Mouse (Mus musculus) left cerebral cortex, adult 18-20 months (tissue): Measurements from ENCODE around the gene Strada. TPM values are rescaled to one million over a fixed set of nuclear protein-coding genes. Genes with fewer than 3 reads are reported as not detected.

Experiments used
- DNase-seq, 2 experiments: peaks; one replicate each; pipeline ENCODE4 v3.0.0; 2021 to 2022; ENCODE audit warnings: low spot score in 2 of 2, mixed read lengths in 1 of 2
- total RNA-seq, 2 experiments: library from RNA; stranded (reverse); gene quantifications; 2 replicates each; pipeline ENCODE4 v1.2.3; 2021

Strada gene
- total RNA-seq, 2 experiments from 2014 or later = 24.8 to 29.8 TPM

DNA sequence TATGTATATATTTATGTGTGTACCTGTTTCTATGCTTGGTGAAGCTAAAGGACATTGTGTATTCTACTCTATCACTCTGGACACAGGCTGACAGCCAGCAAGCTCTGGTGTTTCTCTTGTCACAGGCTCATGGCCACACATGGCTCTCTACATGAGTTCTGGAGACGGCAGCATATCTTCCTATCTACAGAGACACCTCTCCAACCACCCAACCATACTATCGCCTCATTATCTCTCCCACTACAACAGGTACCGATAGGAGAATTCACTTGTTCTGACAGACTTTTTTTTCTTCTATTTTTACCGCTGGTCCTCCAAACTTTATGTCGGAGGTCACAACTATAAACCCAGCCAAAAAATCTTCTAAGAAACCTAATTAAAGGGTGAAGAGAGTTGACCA lies 9.7 kb downstream of the Strada start:
- no peak for DNase-seq

DNA sequence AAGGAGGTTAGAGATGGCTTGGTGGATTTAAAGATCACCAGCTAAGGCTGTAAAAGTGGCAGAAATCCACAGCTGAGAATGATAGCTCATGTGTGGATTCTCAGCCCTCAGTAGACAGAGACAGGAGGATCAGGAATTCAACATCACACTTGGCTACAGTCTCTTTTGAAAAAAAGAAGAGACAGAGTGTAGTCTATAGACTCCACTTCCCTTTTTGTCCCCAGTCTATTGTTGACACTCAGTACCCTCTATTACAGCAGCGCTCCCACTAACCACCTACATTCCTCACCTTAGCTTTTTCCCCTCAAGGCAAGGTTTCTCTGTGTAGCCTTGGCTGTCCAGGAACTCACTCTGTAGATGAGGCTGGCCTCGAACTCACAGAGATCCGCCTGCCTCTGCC lies 10.3 kb downstream of the Strada start:
- DNase-seq = no peak

DNA sequence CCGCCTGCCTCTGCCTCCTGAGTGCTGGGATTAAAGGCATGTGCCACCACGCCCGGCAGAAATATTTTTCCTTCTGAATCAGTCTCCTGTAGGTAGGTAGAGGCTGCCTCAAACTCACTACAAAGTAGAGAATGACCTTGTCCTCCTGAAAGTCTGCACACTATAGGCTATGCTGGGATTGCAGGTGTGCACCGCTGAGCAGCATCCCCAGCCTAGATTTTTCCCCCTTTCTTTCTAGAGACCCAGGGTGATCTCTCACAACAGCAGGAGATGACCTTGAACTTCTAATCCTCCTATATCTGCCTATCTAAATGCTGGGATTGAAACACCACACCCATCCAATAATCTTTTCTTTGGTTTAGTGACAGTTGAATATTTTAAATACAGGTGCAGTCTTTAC lies 14.6 kb downstream of the Strada start:
- DNase-seq = no peak

DNA sequence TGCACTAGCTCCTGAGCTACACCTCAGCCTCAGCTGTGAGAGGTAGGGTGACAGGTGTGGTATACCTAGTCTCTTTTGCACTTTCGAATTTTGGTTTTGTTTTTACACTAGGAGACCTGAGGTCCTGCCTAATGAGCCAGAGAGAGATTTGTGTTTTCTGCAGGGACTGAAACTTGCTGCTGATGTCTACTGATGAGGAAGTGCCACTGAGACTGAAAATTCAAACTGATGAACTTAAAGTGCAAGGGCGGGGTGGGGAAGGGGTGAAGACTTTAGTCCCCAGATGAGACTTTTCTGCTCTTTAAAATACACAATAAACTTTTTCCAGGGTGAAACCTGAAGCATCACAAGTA lies 21.5 kb downstream of the Strada start:
- DNase-seq = no peak

DNA sequence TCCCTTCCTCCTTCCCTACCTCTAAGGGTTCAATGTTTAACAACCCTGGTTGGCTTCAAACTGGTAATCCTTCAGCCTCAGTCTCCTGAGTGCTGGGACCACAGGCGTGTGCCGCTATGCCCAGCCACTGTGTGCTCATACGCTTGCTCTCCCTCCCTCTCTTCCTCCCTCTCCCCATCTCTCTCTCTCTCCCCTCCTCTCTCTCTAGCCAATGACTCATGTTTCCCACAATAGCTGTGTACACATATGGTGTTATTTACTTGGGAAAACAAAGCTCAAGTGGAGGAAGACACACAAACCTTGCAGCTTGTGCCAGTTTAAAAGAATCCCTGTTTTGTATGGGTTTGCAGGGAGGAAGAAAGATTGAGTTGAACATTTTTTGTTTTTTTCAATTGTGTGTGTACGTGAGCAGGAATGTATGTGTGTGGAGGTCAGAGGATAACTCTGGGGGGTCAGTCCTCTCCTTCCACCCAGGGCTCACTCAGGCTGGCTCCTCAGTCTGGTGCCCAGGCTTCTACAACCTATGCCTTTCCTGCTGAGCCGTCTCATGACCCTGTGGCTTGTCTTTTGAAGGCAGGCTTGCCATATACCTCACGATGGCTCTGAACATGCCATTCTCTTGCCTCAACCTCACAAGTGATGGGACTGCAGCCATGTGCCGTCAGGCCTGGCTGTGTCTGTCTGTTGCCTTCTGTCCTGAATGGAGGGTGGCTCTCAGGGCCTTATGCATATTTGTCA lies 22.1 kb downstream of the Strada start:
- DNase-seq = peak; percentile 38 to 42

DNA sequence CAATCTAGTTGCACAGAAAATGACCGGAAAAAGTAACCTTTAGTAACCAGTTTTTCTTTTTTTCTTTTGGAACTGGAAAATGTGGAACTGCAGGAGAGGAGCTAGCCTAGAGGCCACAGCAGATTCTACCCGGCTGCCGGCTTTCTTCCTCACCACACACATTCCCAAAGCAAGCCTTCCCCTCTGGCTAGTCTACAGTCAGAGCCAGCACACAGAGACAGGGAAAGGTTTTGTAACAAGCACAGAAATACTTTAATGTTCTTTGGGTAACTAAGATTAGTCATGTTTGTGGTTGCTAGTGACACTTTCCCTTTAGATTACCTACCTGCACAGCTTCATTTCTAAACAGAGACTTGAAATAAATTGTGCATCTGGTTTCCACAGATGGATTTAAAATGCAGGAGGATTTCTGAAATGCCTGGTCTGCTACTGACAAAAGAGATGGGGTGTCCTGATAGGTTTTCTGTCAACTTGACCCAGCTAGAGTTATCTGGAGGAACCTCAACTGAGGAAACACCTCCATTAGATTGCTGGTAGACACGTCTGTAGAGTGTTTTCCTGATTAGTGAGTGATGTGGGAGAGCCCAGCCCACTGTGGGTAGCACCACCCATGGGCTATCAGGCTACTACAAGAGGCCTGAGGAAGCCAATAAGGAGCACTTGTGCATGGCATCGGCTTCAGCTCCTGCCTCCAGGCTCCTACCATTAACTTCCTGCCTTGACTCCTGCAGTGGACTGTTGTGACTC lies 23.8 kb downstream of the Strada start:
- no peak for DNase-seq

DNA sequence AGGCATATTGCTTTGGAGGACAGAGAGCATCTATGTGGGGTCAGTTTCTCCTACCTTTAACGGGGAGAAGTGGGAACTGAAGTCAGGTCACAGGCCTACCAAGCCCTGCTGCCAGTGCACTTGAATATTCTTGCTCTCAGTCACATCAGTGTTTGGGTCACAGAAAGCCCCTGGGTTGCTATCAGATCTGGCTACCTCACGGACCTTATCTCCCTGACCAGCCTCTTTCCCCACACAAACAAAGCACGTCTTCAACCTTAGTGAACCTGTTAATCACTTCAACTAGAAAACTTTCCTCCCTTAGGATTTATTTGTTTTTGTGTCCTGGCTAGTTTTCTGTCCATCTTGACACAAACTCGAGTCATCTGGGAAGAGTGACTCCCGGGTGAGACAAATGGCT lies 25.6 kb downstream of the Strada start:
- no peak for DNase-seq

DNA sequence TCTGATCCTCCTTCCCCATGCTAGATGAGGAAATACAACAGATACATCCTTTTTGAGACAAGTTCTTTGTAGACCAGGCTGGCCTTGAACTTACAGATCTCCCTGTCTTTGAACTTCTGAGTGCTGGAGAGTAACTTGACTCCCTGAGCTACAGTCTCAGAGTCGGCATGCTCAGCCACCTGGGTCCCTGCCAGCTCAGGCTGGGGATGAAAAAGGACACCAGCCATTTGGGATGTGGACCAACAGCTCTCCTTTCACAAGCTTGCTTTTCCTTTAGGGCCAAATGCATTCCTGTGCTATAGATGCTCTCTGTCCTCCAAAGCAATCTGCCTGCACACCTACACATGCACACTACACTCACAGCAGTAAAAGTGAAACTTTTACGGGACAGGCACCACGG lies 26.9 kb downstream of the Strada start:
- no peak for DNase-seq

DNA sequence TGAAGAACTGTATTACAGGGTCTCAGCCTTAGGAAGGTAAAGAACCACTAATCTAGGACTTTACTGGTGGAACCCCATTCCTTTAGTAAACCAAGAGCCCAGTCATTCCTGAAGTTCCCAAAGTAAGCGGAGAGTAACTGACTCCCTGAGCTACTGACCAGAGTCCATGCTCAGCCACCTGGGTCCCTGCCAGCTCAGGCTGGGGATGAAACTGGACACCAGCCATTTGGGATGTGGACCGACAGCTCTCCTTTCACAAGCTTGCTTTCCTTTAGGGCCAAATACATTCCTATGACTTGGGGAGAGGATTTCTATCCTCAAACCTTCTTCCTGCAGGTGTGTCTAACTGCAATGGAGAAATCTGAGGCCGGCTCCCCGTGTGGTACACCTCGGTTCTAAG lies 27.6 kb downstream of the Strada start:
- no peak for DNase-seq

DNA sequence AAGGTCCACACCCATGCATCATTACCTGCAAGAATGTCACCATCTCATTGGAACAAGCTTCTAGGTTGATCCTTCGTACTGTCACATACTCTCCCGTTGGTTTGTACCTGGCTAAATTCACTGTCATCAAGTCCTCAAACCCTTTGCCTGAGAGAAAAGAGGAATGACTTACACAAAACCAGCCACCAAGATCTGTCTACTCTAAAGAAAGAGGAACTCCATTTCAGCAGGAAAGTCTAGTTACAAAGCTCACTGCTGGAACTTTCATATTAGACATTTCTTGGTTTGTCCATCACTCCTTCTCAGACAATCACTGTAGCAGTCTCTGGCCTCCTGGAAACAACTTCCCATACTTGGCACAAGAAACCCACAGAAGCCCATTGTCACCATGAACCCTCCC lies 28.7 kb downstream of the Strada start:
- DNase-seq = no peak

DNA sequence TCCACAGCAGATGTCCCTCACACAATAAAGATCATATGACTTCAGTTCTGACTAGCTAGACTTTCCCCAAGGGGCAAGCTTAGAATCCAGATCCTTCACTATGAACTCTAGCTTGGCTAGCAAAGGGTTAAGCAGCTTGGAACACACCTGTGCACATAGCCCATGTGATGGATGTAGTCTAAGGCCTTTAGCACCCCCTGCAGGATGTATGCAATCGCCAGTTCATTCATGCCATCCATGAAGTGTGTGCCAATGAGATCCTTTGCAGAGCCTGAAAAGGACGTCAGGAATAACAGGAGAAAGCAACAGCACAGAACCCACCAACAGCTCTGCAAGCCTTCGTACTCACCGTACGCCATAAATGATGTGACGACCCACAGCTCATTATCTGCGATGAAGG lies 31.2 kb downstream of the Strada start:
- no peak for DNase-seq

DNA sequence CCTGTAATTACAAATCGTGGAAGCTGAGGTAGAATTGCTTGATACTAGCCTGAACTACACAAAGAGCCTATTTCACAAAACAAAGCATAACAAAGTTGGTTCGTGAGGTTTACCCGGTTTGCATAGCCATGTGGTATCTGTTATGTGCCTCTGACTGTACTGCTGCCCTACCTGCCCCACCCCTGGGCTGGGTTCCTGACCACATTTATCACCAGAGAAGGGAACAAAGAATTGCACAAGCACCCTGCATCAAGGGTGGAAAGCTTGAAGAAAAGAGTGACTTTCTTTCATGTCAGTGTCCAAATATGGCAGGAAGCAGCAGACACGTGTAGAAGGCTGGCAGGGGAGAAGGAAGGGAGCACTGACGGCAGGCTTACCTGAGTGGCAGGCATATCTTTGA lies 34.5 kb downstream of the Strada start:
- no peak for DNase-seq

DNA sequence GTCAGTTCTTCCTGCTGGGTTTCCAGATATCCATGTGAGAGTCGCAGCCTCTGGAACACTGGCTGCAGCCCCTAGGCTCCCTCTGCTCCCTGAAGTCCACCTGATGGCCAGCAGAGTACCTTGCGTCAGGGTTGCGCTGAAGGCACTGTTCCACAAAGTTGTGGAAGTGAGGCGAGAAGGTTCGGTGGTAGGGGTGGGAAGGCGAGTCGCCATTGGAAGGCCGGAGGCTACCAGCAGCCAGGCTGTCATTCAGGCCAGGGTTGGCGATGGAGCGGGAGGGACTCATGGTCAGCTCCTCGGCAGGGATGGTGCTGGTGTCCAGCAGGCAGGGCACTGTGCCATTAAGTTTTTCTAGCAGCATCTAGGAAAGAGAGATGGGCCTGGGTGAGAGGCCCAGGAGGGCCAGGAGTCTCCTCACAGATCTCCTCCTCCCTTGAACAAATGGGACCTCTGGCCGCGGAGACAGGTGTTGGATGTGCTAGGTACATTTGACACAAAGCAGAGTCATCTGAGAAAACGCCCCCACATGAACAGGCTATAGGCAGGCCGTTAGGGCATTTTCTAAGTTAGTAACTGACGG lies 37.3 kb downstream of the Strada start:
- DNase-seq = no peak

DNA sequence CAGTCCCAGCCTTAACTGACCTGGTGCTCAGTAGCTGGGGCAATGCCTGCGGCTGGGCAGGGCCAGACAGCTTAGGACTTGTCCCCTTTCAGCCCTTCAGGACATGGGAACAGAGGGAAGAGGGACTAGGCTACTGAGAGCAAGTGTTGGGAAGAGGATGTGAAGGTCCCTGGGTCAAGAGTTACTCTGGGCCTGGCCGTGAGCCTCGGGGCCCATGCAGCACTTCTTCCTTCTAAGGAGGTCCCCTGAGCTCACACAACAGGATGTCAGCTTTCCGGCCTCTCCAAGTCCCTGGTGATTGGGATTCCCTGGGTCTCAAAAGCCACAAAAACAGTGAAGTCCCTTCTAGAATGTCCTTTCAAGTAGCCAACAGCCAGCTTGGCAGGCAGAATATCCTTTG lies 38.4 kb downstream of the Strada start:
- no peak for DNase-seq

DNA sequence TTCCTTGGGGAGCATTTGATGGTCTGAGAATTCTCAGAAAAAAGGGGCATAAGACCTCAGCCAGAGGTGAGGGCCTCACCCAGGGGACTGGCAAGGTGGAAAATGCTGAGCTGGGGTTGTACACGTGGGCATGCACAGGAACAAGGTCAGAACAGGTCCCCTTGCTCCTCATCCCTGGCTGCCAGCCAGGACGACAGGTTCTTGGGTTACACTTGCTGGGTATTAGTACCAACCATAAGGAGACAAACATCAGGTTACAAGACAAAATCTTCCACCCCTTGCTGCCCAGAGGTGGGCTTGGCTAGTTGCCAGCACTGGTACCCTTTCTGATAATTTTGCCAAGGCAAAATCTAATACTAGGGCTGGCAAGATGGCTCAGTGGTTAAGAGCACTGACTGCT lies 39.7 kb downstream of the Strada start:
- no peak for DNase-seq

DNA sequence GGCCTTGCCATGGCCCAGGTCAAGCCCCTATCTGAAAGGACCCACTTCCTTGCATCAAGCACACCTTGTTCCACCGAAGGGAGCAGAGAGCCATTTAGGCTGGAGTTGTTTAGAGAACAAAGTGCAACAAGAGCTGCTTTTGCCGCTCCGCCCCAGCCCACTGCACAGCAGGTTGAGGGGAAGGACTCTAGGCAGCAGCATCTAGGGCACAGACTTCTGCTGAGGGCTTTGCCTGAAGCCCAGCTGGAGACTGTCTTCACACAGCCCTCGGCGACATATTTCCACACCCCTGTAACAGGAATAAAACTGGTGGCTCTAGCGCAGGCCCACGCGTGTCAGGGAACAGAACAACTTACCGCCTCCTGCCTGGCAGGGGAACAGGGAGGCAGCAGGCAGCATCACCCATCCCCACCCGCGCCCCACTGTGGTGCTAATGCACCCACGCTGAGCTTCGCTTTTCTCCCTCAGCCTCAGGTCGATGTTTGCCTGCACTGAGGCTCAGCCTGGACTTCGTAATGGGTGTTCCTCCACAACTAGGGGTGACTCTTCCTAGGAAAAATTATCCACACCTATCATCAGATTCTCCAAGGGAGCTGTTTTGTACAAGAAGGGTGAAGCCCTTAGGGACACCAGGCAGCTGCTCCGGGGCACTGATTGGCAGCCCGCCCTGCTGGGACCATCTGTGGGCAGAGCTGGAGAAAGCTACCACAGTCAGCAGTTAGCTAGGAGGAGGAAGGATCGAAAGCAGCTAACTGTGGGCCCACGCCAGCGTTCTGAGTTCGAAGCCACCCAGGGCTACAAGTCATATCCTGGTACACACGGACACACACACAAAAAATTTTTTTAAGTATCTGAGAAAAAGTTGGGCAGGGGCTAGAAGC lies 40.9 kb downstream of the Strada start, which contains the start of the genes Gm10840 and Limd2:
Gene Gm10840, plus strand, starts transcription at position 10 of the 881 bp plus-strand sequence.
Gene Limd2, minus strand, starts transcription at position 20 of the 881 bp plus-strand sequence.
- peak; percentile 86 to 94 for DNase-seq

DNA sequence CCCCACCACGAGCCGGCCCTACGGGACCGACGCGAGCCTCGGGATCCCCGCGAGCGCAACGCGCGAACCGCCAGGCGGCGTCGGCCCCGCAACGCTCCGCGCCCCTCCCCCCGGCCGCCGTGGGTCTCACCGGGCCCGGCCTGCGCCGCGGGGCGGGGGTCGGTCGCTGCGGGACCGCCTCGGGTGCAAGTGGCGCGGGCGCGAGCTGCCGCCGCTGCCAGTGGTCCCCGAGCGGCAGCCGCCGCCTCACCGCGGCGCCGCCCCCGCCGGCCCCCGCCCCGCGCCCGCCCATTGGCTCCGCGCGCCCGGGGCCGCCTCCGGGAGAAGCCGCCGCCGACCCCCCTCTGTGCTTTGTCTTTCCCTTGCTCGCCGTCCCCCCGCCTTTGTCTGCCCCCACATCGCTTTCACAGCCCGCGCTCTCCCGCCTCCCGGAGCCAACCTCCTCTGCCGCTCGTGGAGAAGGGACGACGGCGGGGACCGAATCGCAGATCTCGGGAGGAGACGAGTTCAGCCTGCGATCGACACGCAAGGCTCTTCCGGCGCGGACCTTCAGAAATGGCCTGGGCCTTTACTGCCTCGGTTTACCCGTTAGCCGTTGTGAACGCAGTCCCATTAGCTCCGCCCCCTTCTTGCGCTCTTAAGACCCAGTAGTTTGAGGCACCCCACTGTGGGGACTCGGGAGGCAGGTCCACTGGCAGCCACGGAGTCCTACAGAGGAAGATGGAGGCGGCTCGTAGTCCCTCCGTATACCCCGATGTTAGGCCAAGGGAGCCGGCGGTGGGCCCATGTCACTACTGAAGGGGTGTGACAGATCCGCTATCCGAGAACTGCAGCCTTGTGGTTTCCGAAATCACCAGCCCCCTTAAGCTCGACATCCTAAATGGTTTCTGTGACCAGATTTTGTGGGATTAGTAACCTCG lies 41.8 kb downstream of the Strada start:
- peak; percentile 77 to 88 for DNase-seq

DNA sequence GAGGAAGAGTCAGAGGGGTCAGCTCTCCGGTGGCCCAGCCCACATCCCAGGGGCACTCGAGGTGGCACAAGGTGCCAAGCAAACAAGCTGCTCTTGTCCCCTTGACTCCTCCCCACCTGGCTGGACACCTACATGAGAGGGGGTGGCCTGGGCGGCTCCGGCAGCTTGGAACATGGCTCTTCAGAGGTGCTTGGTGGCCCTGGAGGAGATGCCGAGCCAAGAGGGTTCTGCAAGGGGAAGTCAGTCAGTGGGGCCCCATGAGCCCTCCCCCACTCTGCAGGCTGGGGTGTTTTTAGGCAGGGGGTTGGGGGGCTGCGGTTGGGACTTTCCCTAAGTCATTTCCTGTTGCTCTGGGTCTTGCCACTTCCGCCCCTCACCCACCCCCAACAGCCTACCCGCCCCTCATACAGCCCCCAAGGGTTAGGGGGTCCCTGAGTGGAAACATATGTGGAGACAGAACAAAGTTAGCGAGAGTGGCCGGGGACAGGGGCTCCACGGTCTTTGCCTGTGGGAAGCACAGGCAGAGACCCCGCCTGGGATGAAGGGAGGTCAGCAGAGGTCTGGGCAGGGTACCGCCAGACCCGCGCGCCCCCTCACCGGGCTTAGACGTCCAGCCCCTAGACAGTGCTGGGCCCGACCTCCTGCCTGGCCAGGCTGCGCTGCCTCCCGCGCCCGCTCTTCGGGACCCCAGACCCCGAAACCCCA lies 42.6 kb downstream of the Strada start:
- peak in 1 of 2 experiments; percentile 39 for DNase-seq

DNA sequence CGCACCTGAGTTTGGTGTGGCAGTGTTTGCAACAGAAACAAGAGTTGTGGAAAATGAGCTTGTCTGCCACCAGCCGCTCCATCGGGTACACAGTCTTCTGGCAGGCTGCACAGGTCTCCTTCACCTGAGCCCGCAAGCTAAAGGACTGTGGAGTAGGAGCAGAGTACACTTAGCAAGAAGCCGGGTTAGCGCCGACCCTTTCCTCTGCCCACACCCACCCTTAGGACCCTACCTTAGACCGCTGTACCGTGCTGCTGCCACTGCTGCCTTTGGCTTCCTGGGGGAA lies 43.1 kb downstream of the Strada start:
- no peak for DNase-seq
